Mouse (Mus musculus) liver, postnatal 0 days (tissue): ENCODE measurements around the gene Man2b1.
A peak's percentile ranks its signal among the peaks of the same experiment; 100 is the strongest.

Source experiments
- CTCF ChIP-seq: sonication (generic); IDR thresholded peaks from 2 replicates; pipeline ENCODE4 v1.5.1; 2016; ENCODE audit warnings: antibody characterized with exemption, low read depth
- EP300 ChIP-seq: IDR thresholded peaks from 2 replicates; pipeline ENCODE4 v1.6.1; 2016; ENCODE audit warnings: antibody characterized with exemption, low read depth, mild to moderate bottlenecking

DNA sequence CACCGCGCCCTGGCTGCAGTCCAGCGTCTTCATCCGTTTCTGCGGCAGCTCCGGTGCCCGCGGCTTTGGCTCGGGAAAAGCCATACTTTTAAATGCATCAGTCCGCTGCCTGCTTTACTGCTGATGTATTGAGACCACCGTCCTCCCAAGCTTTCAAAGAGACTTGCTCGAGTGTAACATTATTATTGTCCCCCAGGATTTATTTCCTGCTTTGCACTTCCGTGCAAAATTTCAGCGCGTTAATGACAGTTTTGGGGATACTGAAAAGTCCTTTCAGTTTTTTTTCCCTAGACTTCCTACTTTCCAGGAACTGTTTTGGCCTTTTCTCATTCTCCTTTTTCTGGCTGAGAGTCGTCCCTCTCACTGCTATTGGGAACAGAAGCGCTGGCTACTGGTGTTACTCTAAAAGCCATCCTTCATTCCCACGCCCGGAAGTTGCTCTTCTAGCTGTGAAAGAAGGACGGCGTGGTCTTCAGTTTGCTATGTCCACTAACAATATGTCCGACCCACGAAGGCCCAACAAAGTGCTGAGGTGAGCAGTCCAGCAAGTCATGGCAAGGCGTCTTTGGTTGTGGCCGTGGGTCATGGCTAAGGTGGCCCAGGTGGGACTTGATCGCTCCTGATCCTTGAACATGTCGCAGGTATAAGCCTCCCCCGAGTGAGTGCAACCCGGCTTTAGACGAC, 2.4 kb upstream of the Man2b1 start, which contains the start of gene Wdr83os:
- TF ChIP-seq CTCF: no peak
- TF ChIP-seq EP300: 0 out of 2 replicates have a peak, but pooled peaks have one; percentile 19
